Mouse (Mus musculus) midbrain, embryonic 14.5 days (tissue): Measurements from ENCODE around the gene Bicral. TPM values are rescaled to one million over a fixed set of nuclear protein-coding genes. Genes with fewer than 3 reads are reported as not detected.

Experiments used
- ATAC-seq: fragments of 200-750 bp; cut with Nextera tagmentation; 2 replicates; pipeline ENCODE4 v1.8.0; 2017; ENCODE audit warnings: moderate number of reproducible peaks, moderate library complexity; ENCODE audit not compliant: low FRiP score, low TSS enrichment
- DNase-seq: peaks from one replicate; pipeline ENCODE4 v3.0.0-alpha.2; 2015
- H3K27ac ChIP-seq: fragments of 300-500 bp; sonication (generic); replicated peaks from 2 replicates; pipeline ENCODE4 v1.5.1; 2014; ENCODE audit warnings: mild to moderate bottlenecking, low read depth, low read length, moderate library complexity
- H3K27me3 ChIP-seq: fragments of 300-500 bp; sonication (generic); 2 replicates; pipeline ENCODE4 v1.6.1; 2014; ENCODE audit warnings: low read length, control low read depth, mixed read lengths; ENCODE audit not compliant: control insufficient read depth, insufficient read depth
- H3K36me3 ChIP-seq: fragments of 300-500 bp; sonication (generic); 2 replicates; pipeline ENCODE4 v1.6.1; 2014; ENCODE audit warnings: low read length, control low read depth; ENCODE audit not compliant: control insufficient read depth, insufficient read depth
- H3K4me1 ChIP-seq: fragments of 300-500 bp; sonication (generic); 2 replicates; pipeline ENCODE4 v1.6.1; 2014; ENCODE audit warnings: mild to moderate bottlenecking, antibody characterized with exemption, low read length, control low read depth; ENCODE audit not compliant: control insufficient read depth, insufficient read depth
- H3K4me2 ChIP-seq: fragments of 300-500 bp; sonication (generic); 2 replicates; pipeline ENCODE4 v1.6.1; 2014; ENCODE audit warnings: mild to moderate bottlenecking, low read length, moderate library complexity
- H3K4me3 ChIP-seq: fragments of 300-500 bp; sonication (generic); replicated peaks from 2 replicates; pipeline ENCODE4 v1.5.1; 2014; ENCODE audit warnings: low read depth, low read length
- H3K9ac ChIP-seq: fragments of 300-500 bp; sonication (generic); replicated peaks from 2 replicates; pipeline ENCODE4 v1.6.1; 2014; ENCODE audit warnings: mild to moderate bottlenecking, low read length, moderate library complexity
- H3K9me3 ChIP-seq: fragments of 300-500 bp; sonication (generic); 2 replicates; pipeline ENCODE4 v1.6.1; 2016; ENCODE audit warnings: low read length, control low read depth, mixed read lengths; ENCODE audit not compliant: control insufficient read depth
- WGBS: fragments of 180-500 bp; shearing (Covaris S2); extraction: QIAGEN DNeasy Blood & Tissue Kit; methylation state at CpG from one replicate; pipeline ENCODE4 v1.1.7; 2014; 5-methylcytosine and 5-hydroxymethylcytosine counted together
- polyA plus RNA-seq: library from polyadenylated mRNA; unstranded; fragments of >200 nt; fragmentation: Nextera tagmentation; extraction: Ambion mirVana; gene quantifications from 2 replicates; pipeline ENCODE4 v1.2.1, GENCODE M21; 2014

Gene Bicral
- polyA plus RNA-seq, 1 experiment from 2014 or later, result 11.6 TPM

- no peak for DNase-seq
- H3K36me3 ChIP-seq, result peaks cover 4% of the 10 kb centered on the region; the same call in 1 of the 2 replicates
- H3K9me3 ChIP-seq, result no peaks in the 10 kb centered on the region
- WGBS, result 90% methylated on average over 10 of the region's 10 CpGs
- H3K4me3 ChIP-seq, result no peak overlapping the region
- ATAC-seq, result no peak
- no peak overlapping the region for H3K4me2 ChIP-seq
- no peaks in the 10 kb centered on the region for H3K27me3 ChIP-seq
- no peaks in the 10 kb centered on the region for H3K4me1 ChIP-seq
- no peak overlapping the region for H3K9ac ChIP-seq
- H3K27ac ChIP-seq, result no peak overlapping the region
Measured at GRCm38 (mm10) chr17:46840304-46841010, 17.8 kb downstream of the Bicral start.

GRCm38 (mm10) chr17:46838396-46838920, 19.8 kb downstream of the Bicral start:
- Histone ChIP-seq H3K4me3 (no peak overlapping the region), H3K9ac (no peak overlapping the region), H3K27me3 (no peaks in the 10 kb centered on the region), H3K27ac (no peak overlapping the region), H3K9me3 (no peaks in the 10 kb centered on the region), H3K4me1 (no peaks in the 10 kb centered on the region), H3K4me2 (no peak overlapping the region), H3K36me3 (peaks cover 4% of the 10 kb centered on the region; the same call in 1 of the 2 replicates)
- no peak for ATAC-seq
- 68% methylated on average over 7 of the region's 7 CpGs for WGBS
- DNase-seq, result no peak

GRCm38 (mm10) chr17:46837897-46838296, 20.4 kb downstream of the Bicral start:
- Histone ChIP-seq H3K9me3 (no peaks in the 10 kb centered on the region), H3K9ac (no peak overlapping the region), H3K4me3 (no peak overlapping the region), H3K36me3 (peaks cover 4% of the 10 kb centered on the region; the same call in 1 of the 2 replicates), H3K27me3 (no peaks in the 10 kb centered on the region), H3K27ac (no peak overlapping the region), H3K4me2 (no peak overlapping the region), H3K4me1 (no peaks in the 10 kb centered on the region)
- ATAC-seq (no peak), DNase-seq (no peak)
- WGBS, result 85% methylated on average over 2 of the region's 2 CpGs

- H3K9ac ChIP-seq, result no peak overlapping the region
- H3K4me2 ChIP-seq, result no peak overlapping the region
- DNase-seq (no peak), ATAC-seq (no peak)
- no peak overlapping the region for H3K4me3 ChIP-seq
- no peaks in the 10 kb centered on the region for H3K36me3 ChIP-seq
- no peaks in the 10 kb centered on the region for H3K27me3 ChIP-seq
- H3K27ac ChIP-seq, result no peak overlapping the region
- no peaks in the 10 kb centered on the region for H3K9me3 ChIP-seq
- 93% methylated on average over 6 of the region's 6 CpGs for WGBS
- no peaks in the 10 kb centered on the region for H3K4me1 ChIP-seq
Measured at GRCm38 (mm10) chr17:46835093-46835715, 23.1 kb downstream of the Bicral start.

GRCm38 (mm10) chr17:46832981-46833305, 25.3 kb downstream of the Bicral start:
- Histone ChIP-seq H3K27ac (no peak overlapping the region), H3K4me1 (no peaks in the 10 kb centered on the region), H3K4me3 (no peak overlapping the region), H3K27me3 (no peaks in the 10 kb centered on the region), H3K9ac (no peak overlapping the region), H3K36me3 (peaks cover 16% of the 10 kb centered on the region), H3K4me2 (no peak overlapping the region), H3K9me3 (no peaks in the 10 kb centered on the region)
- 88% methylated on average over 4 of the region's 4 CpGs for WGBS
- DNase-seq, result no peak
- ATAC-seq, result no peak

- no peak overlapping the region for H3K9ac ChIP-seq
- H3K36me3 ChIP-seq, result peaks cover 22% of the 10 kb centered on the region
- no peaks in the 10 kb centered on the region for H3K27me3 ChIP-seq
- no peak for DNase-seq
- H3K4me1 ChIP-seq, result no peaks in the 10 kb centered on the region
- no peak for ATAC-seq
- no peak overlapping the region for H3K27ac ChIP-seq
- H3K4me3 ChIP-seq, result no peak overlapping the region
- no peak overlapping the region for H3K4me2 ChIP-seq
- 82% methylated on average over 11 of the region's 11 CpGs for WGBS
- no peaks in the 10 kb centered on the region for H3K9me3 ChIP-seq
Measured at GRCm38 (mm10) chr17:46832101-46832980, 25.9 kb downstream of the Bicral start.

- Histone ChIP-seq H3K27ac (no peak overlapping the region), H3K4me2 (no peak overlapping the region), H3K27me3 (no peaks in the 10 kb centered on the region), H3K36me3 (peaks cover 43% of the 10 kb centered on the region), H3K9me3 (no peaks in the 10 kb centered on the region), H3K9ac (no peak overlapping the region), H3K4me3 (no peak overlapping the region), H3K4me1 (no peaks in the 10 kb centered on the region)
- 92% methylated on average over 11 of the region's 11 CpGs for WGBS
- ATAC-seq (no peak), DNase-seq (no peak)
Measured at GRCm38 (mm10) chr17:46829856-46830535, 28.3 kb downstream of the Bicral start.

- no peak for ATAC-seq
- Histone ChIP-seq H3K27ac (no peak overlapping the region), H3K36me3 (peaks cover 54% of the 10 kb centered on the region), H3K9me3 (no peaks in the 10 kb centered on the region), H3K4me2 (no peak overlapping the region), H3K27me3 (no peaks in the 10 kb centered on the region), H3K4me1 (no peaks in the 10 kb centered on the region), H3K9ac (no peak overlapping the region), H3K4me3 (no peak overlapping the region)
- WGBS, result 92% methylated on average over 3 of the region's 3 CpGs
- DNase-seq, result no peak
Measured at GRCm38 (mm10) chr17:46828935-46829334, 29.3 kb downstream of the Bicral start.
